Mouse (Mus musculus) thymus, adult 2 months (tissue): ENCODE data around the gene AL732309.1. TPM values are rescaled to one million over a fixed set of nuclear protein-coding genes. Genes with fewer than 3 reads are reported as not detected.

Experiments
- DNase-seq: peaks from one replicate; pipeline ENCODE4 v3.0.0; 2021
- H3K27ac ChIP-seq: fragments of 200-500 bp; 2 replicates; pipeline ENCODE4 v1.5.1; 2012; ENCODE audit warnings: low read length, control low read depth; ENCODE audit not compliant: control insufficient read depth, insufficient read depth
- H3K27me3 ChIP-seq: fragments of 200-500 bp; 2 replicates; pipeline ENCODE4 v1.6.1; 2012; ENCODE audit warnings: mild to moderate bottlenecking, low read length, moderate library complexity, mixed read lengths; ENCODE audit not compliant: control insufficient read depth, insufficient read depth
- H3K36me3 ChIP-seq: fragments of 200-500 bp; 2 replicates; pipeline ENCODE4 v1.6.1; 2012; ENCODE audit warnings: mild to moderate bottlenecking, low read length, moderate library complexity; ENCODE audit not compliant: control insufficient read depth, insufficient read depth
- H3K4me1 ChIP-seq: fragments of 200-500 bp; replicated peaks from 2 replicates; pipeline ENCODE4 v1.6.1; 2012; ENCODE audit warnings: low read length; ENCODE audit not compliant: control insufficient read depth, insufficient read depth
- H3K4me3 ChIP-seq: fragments of 200-500 bp; 2 replicates; pipeline ENCODE4 v1.5.1; 2012; ENCODE audit warnings: mild to moderate bottlenecking, low read length, control low read depth, moderate library complexity; ENCODE audit not compliant: control insufficient read depth, insufficient read depth
- CTCF ChIP-seq: fragments of 200-500 bp; IDR thresholded peaks from 2 replicates; pipeline ENCODE4 v1.5.1; 2012; ENCODE audit warnings: mild to moderate bottlenecking, control low read depth, low read length, moderate library complexity, borderline replicate concordance; ENCODE audit not compliant: control insufficient read depth, poor library complexity, insufficient read depth; ENCODE audit errors: extremely low read depth
- POLR2A ChIP-seq: fragments of 200-500 bp; IDR thresholded peaks from 2 replicates; pipeline ENCODE4 v1.6.1; 2012; ENCODE audit warnings: mild to moderate bottlenecking, low read length, control low read depth, moderate library complexity; ENCODE audit not compliant: control insufficient read depth, poor library complexity, insufficient read depth; ENCODE audit errors: extremely low read depth
- WGBS: fragments of 180-500 bp; shearing (Covaris S2); methylation state at CpG from one replicate; pipeline ENCODE4 v1.1.7; 2018; 5-methylcytosine and 5-hydroxymethylcytosine counted together
- polyA plus RNA-seq: library from polyadenylated mRNA; depleted of rRNA; stranded (reverse); fragments of >200 nt; gene quantifications from 2 replicates; pipeline ENCODE4 v1.2.3, GENCODE M21; 2012

Gene AL732309.1
- polyA plus RNA-seq, 1 experiment: 43.0 TPM

DNA sequence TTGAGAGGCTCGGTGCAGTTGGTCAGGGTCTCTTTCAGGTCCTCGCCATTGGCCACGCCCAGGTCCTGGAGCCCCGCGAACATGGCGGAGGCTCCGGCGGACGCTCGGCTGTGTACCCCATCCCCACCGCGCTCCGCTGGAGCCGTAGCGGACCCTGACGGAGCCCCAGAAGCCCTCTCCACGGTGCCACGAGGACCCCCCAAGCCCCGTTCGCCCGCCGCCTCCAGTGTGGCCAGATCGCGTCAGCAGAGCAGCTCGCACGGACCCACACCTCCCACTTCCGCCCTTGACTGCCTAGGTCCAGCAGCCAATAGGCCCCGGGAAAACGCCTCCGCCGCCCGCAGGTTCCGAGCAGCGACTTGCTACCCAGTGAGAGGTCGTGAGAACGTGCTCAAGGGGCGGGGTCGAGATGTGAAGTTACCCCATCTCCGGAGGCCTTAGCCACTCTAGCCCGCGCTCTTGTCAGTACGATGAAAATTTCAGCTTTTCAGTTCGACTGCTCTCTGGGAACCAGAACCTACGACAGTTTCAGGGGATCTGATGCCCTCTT lies 35.5 kb downstream of the AL732309.1 start, which contains the start of gene Nelfb:
TSS of gene Nelfb (minus strand) at position 369 of the 550 bp plus-strand sequence.
- Histone ChIP-seq H3K27me3 (no peaks in the 10 kb centered on the region), H3K36me3 (no peaks in the 10 kb centered on the region; the same call in 1 of the 2 replicates), H3K4me1 (peaks cover 11% of the 10 kb centered on the region), H3K27ac (no peak within 1 kb of the TSS), H3K4me3 (peak within 1 kb of the TSS; percentile 89)
- DNase-seq: peak; percentile 90
- no peak for TF ChIP-seq CTCF
- TF ChIP-seq POLR2A: peak; percentile 66; the same call in 1 of the 2 replicates
- WGBS: under 1% methylated on average over 44 of the region's 44 CpGs

DNA sequence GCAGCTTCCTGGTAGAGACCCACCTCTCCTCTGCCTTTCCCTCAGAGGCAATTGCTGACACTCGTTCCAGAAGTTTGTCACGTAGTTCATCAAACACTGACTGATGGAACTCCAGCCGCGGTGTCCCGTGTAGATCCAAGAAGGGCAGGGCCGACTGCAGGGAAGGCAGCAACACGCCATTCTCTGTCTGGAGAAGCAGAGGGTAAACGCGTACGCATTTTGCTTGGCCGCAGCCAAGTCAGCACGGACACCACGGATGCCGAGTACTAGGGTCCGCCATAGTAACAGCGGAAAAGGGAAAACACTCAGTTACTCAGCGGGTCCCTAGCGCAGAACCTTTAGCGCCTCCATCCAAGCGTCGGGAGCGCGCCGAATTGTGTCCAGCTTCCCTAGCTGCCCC lies 36.0 kb downstream of the AL732309.1 start:
- whole genome bisulfite sequencing: under 1% methylated on average over 24 of the region's 24 CpGs
- peaks cover 11% of the 10 kb centered on the region for H3K4me1 ChIP-seq
- H3K4me3 ChIP-seq: peak overlapping the region; percentile 89
- no peak for DNase-seq
- TF ChIP-seq POLR2A (no peak), CTCF (no peak)
- H3K27ac ChIP-seq: no peak overlapping the region
- no peaks in the 10 kb centered on the region for H3K27me3 ChIP-seq
- peaks cover 3% of the 10 kb centered on the region for H3K36me3 ChIP-seq

DNA sequence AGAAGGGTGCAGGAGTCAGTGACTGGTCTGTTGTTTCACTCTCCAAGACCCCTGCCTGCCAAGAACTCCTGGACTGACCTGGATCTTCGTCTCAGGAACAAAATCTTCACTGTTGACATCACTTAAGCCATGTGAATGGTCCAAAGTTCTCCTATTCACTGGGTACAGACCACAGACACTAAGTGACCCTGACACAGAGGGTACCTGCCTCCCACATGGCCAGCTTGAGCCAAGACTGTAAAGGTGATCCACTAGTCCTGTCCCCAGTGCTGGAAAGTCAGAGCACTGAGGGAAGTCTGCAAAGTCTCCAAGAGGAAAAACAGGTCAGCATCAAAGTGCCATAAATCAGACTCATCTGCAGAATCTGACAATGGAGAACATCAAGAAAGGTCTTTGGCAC lies 39.1 kb downstream of the AL732309.1 start:
- no peaks in the 10 kb centered on the region for H3K27me3 ChIP-seq
- 81% methylated on average over 1 of the region's 1 CpGs for WGBS
- no peak overlapping the region for H3K4me3 ChIP-seq
- H3K36me3 ChIP-seq: peaks cover 16% of the 10 kb centered on the region
- H3K4me1 ChIP-seq: peaks cover 11% of the 10 kb centered on the region
- TF ChIP-seq POLR2A (no peak), CTCF (no peak)
- no peak for DNase-seq
- H3K27ac ChIP-seq: no peak overlapping the region

DNA sequence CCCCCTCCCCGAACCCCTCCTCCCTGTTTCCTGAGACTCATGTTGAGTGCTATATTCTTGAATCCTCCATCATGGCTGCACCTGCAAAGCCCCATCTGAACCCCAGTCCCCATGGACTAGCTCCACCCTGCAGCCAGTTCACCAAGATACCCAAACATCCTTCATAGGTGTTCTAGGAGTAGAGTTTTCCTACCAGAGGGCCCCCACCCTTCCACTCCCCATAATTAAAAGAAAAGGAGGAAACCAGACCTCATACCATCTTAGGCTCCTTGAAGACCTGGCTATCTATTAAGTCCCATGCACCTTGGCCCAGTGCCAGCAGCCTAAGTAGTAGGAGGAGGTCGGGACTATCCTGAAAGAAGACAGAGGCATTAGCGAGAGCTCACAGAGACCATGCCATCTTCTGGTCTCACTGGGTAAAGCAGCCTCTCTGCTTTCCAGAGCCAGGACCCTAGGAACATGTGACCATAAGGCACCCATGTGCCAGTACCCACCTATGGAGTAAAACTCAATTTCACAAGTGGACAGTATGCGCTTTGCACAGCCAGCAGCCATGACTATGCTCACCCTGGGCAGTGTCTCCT lies 42.9 kb downstream of the AL732309.1 start:
- Histone ChIP-seq H3K36me3 (peaks cover 33% of the 10 kb centered on the region), H3K27me3 (no peaks in the 10 kb centered on the region), H3K4me1 (no peaks in the 10 kb centered on the region), H3K27ac (no peak overlapping the region), H3K4me3 (no peak overlapping the region)
- DNase-seq: no peak
- WGBS: 79% methylated on average over 4 of the region's 4 CpGs
- TF ChIP-seq POLR2A (no peak), CTCF (no peak)

DNA sequence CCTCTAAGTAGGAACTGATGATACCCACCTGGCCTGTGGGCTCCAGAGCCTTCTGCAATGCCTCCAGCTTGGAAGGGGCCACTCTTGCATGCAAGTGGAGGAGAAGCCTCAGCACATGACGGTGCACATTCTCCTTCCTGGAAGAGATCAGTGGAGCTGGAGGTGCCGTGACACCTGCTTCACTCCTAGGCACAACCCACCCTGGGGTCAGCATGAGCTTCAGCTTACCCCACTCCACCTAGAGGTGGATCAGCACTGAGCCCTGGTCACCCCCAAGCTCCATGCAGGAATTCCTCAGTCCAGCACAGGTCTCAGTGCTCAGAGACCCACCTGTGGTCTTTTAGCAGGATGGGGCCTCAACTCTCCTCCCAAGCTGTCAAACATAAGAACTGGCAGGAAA lies 46.0 kb downstream of the AL732309.1 start:
- no peak for DNase-seq
- no peak for TF ChIP-seq CTCF
- no peak for TF ChIP-seq POLR2A
- Histone ChIP-seq H3K36me3 (peaks cover 30% of the 10 kb centered on the region), H3K27ac (no peak overlapping the region), H3K4me1 (peaks cover 12% of the 10 kb centered on the region), H3K27me3 (no peaks in the 10 kb centered on the region), H3K4me3 (no peak overlapping the region)
- WGBS: 98% methylated on average over 2 of the region's 2 CpGs

DNA sequence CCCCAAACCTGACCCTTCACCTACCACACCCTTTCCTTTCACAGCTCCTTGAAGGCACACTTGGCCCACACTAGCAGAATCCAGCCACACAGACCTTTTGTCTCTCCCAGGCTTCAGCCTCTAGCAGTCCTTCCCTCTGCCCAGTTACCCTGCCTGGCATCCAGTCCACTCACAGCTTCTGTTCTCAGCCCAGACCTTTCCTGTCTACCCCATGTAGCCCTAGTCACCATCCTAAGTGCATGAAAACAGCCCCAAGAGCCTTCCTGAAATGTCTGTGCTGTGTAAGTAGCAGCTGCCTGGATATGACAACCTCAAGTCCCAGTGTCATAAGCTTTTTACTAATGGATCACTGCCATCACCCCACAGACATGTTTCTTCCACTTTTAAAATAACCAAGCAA lies 48.7 kb downstream of the AL732309.1 start:
- Histone ChIP-seq H3K27ac (no peak overlapping the region), H3K4me3 (no peak overlapping the region), H3K4me1 (peaks cover 35% of the 10 kb centered on the region), H3K27me3 (no peaks in the 10 kb centered on the region), H3K36me3 (peaks cover 19% of the 10 kb centered on the region)
- no peak for DNase-seq
- no peak for TF ChIP-seq POLR2A
- TF ChIP-seq CTCF: no peak

DNA sequence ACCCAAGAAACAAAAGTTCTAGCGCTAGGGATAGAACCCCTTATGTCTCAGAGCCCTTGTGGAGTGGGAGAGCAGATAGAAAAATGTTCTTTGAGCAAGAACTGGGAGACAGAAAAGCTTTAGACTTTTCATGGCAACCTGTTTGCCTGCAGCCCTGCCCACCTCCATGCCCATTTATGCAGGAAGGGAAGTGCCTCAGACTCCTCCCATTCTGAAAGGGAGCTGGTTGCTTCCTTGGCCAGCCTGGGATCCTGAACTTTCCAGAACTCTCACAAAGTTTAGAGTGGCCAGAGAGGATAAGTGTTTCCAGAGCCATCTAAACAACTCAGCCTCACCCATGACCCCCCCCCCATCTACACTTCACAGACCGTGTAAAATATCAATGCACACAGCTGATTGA lies 49.5 kb downstream of the AL732309.1 start:
- Histone ChIP-seq H3K4me1 (peaks cover 35% of the 10 kb centered on the region), H3K27ac (peak overlapping the region; percentile 92), H3K4me3 (peak overlapping the region; percentile 70; the same call in 1 of the 2 replicates), H3K27me3 (no peaks in the 10 kb centered on the region), H3K36me3 (peaks cover 15% of the 10 kb centered on the region)
- DNase-seq: no peak
- 43% methylated on average over 2 of the region's 2 CpGs for WGBS
- TF ChIP-seq CTCF (no peak), POLR2A (no peak)
